Mouse (Mus musculus) erythroblast, embryonic 14.5 days (primary cell): ENCODE results near the gene Trnau1ap. TPM values are rescaled to one million over a fixed set of nuclear protein-coding genes. Genes with fewer than 3 reads are reported as not detected.
A peak's percentile ranks its signal among the peaks of the same experiment; 100 is the strongest.

Experiments used
- H3K27me3 ChIP-seq: 2 replicates; pipeline ENCODE4 v1.6.1; 2012; ENCODE audit warnings: inconsistent platforms; ENCODE audit not compliant: control insufficient read depth
- H3K36me3 ChIP-seq: 2 replicates; pipeline ENCODE4 v1.6.1; 2012; ENCODE audit warnings: mild to moderate bottlenecking, inconsistent platforms; ENCODE audit not compliant: control insufficient read depth
- H3K4me1 ChIP-seq: 2 replicates; pipeline ENCODE4 v1.6.1; 2012; ENCODE audit warnings: inconsistent platforms; ENCODE audit not compliant: control insufficient read depth
- H3K4me3 ChIP-seq: replicated peaks from 2 replicates; pipeline ENCODE3; 2012; ENCODE audit warnings: moderate library complexity, mild to moderate bottlenecking, inconsistent platforms
- H3K9me3 ChIP-seq: 2 replicates; pipeline ENCODE4 v1.6.1; 2012; ENCODE audit warnings: low read length, inconsistent platforms, mixed read lengths; ENCODE audit not compliant: control insufficient read depth
- GATA1 ChIP-seq: IDR thresholded peaks from 2 replicates; pipeline ENCODE4 v1.6.1; 2012; ENCODE audit warnings: low read length, inconsistent platforms, mixed read lengths
- TAL1 ChIP-seq: IDR thresholded peaks from 3 replicates; pipeline ENCODE4 v1.6.1; 2012; ENCODE audit warnings: low read length, inconsistent platforms, mixed read lengths
- polyA plus RNA-seq: library from polyadenylated mRNA; stranded (reverse); fragments of >175 nt; gene quantifications from 2 replicates; pipeline ENCODE4 v1.2.3, GENCODE M21; 2012

Gene Trnau1ap
- polyA plus RNA-seq, 1 experiment, result 2.4 TPM

GRCm38 (mm10) chr4:132355403-132355802, 26.1 kb upstream of the Trnau1ap start:
- Histone ChIP-seq H3K36me3 (peaks cover 70% of the 10 kb centered on the region), H3K4me3 (no peak overlapping the region), H3K27me3 (no peaks in the 10 kb centered on the region), H3K4me1 (peaks cover 64% of the 10 kb centered on the region), H3K9me3 (no peaks in the 10 kb centered on the region)
- TF ChIP-seq TAL1 (no peak), GATA1 (no peak)

DNA sequence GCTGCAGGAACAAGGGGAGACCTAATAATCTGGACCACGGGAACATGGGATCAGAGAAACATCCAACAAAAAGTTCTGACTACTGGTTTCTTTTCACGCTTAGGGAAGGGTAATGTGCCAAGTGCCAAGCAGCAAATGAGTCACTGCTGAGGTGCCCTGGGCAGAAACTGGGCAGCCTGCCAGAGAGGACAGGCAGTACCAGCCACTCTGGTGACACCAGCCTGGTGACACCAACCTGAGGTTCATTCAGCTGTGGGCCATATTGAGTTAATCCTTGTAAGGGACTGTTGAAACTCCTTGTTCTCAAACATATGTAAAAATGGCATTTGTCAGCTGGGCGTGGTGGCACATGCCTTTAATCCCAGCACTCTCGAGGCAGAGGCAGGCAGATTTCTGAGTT, 25.2 kb upstream of the Trnau1ap start:
- Histone ChIP-seq H3K9me3 (no peaks in the 10 kb centered on the region), H3K4me1 (peaks cover 66% of the 10 kb centered on the region), H3K36me3 (peaks cover 71% of the 10 kb centered on the region), H3K4me3 (no peak overlapping the region), H3K27me3 (no peaks in the 10 kb centered on the region)
- TF ChIP-seq GATA1 (no peak), TAL1 (no peak)

GRCm38 (mm10) chr4:132353481-132353885, 24.1 kb upstream of the Trnau1ap start, which contains the start of gene Rcc1:
Gene Rcc1 (minus strand): TSS chr4:132353605.
- peaks cover 68% of the 10 kb centered on the region for H3K4me1 ChIP-seq

DNA sequence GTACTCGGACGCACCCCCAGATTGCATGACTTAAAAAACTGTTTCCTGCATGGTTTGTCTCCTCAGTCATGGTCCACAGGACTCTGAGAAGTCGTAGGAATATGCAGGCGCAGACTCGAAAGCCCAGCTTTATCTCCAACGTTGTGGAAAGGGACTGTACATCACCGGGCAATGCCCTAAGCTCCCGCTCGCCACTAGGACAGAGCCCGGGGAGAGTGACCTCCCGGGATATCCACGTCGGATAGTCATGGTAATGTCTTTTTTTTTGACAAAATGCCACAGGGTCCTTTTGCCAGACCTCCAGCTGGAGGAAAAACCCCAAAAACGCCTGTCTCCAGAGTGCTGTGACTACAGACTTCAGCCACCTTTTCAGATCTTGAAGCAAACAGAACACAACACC, 23.4 kb upstream of the Trnau1ap start:
- TF ChIP-seq GATA1 (no peak), TAL1 (no peak)
- peaks cover 67% of the 10 kb centered on the region for H3K4me1 ChIP-seq

More at GRCm38 (mm10) chr4:132353481-132353885, 24.1 kb upstream of the Trnau1ap start, which contains the start of gene Rcc1:
- Histone ChIP-seq H3K36me3 (peaks cover 64% of the 10 kb centered on the region), H3K4me3 (peak within 1 kb of the TSS; percentile 70), H3K9me3 (no peaks in the 10 kb centered on the region), H3K27me3 (no peaks in the 10 kb centered on the region)
- TF ChIP-seq GATA1 (no peak), TAL1 (no peak)

DNA sequence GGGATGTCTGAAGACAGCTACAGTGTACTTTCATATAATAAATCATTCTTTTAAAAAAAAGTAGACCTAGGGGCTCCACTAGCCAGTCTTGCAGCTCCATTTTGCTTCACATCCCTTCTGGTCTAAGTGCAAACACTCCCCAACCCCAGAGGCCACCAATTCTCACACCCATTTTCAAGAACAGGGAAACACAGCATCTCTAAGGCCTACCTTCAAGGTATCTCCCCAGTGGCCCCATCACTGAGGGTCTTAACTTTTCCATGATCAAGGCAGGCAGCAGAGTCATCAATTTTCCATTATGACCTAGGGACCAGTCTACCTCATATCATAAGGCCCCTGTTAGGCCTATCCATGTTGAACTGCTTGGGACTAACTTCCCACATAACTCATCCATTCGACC, 22.1 kb upstream of the Trnau1ap start:
- Histone ChIP-seq H3K4me3 (peak overlapping the region; percentile 70), H3K36me3 (peaks cover 47% of the 10 kb centered on the region), H3K27me3 (no peaks in the 10 kb centered on the region), H3K4me1 (peaks cover 60% of the 10 kb centered on the region), H3K9me3 (no peaks in the 10 kb centered on the region)
- TF ChIP-seq GATA1, result no peak
- no peak for TF ChIP-seq TAL1

More for the DNA sequence above, 23.4 kb upstream of the Trnau1ap start:
- Histone ChIP-seq H3K4me3 (peak overlapping the region; percentile 70), H3K9me3 (no peaks in the 10 kb centered on the region), H3K36me3 (peaks cover 58% of the 10 kb centered on the region), H3K27me3 (no peaks in the 10 kb centered on the region)

DNA sequence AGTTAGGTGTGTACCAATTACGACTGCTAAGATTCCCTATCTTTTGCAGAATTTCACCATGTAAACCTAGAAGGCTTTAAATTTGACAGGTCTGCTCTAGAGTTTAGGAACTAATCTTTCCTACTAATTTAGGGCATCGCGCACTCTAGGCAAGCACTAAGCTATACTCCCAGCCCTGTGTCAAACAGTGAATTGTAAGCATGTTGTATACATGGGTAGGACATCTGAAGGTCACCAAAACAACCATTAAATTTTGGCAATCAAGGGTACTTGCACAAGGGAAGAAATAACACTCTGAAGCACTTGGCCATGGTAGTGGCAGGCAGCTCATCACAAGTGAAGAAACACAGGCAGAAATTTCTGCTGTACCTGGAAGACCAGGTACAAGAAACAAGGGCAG, 21.5 kb upstream of the Trnau1ap start:
- no peaks in the 10 kb centered on the region for H3K27me3 ChIP-seq
- H3K4me1 ChIP-seq, result peaks cover 59% of the 10 kb centered on the region
- no peak for TF ChIP-seq TAL1
- no peaks in the 10 kb centered on the region for H3K9me3 ChIP-seq
- H3K4me3 ChIP-seq, result no peak overlapping the region
- H3K36me3 ChIP-seq, result peaks cover 41% of the 10 kb centered on the region

DNA sequence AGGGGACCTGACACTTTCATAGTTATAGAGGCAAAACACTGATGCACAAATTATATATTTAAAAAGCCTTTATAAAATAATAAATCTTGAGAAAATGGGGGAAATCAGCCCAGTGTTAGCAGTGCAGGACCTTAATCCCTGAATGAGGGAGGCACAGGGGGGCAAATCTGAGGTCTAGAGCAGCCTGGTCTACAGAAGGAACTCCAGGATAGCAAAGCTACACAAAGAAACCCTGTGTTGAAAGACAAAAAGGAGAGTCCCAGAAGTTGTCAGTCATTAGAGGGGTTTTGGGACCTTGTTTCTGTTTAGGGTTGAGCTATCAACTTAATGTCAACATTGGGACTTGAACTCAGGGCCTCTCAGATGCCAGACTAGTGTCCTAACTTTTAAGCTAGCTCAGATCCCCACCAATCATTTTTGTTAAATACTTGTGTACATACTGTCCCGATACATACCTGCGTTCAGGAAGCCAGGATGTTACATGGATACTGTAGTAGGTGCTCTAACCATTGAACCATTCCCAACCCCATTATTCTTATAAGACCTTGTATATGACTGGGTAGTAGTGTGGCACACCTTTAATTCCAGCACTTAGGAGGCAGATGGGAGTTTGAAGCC, 20.9 kb upstream of the Trnau1ap start:
- H3K9me3 ChIP-seq, result no peaks in the 10 kb centered on the region
- TF ChIP-seq GATA1 (no peak), TAL1 (no peak)
- H3K4me1 ChIP-seq, result peaks cover 55% of the 10 kb centered on the region
- H3K27me3 ChIP-seq, result no peaks in the 10 kb centered on the region
- H3K36me3 ChIP-seq, result peaks cover 41% of the 10 kb centered on the region
- no peak overlapping the region for H3K4me3 ChIP-seq

DNA sequence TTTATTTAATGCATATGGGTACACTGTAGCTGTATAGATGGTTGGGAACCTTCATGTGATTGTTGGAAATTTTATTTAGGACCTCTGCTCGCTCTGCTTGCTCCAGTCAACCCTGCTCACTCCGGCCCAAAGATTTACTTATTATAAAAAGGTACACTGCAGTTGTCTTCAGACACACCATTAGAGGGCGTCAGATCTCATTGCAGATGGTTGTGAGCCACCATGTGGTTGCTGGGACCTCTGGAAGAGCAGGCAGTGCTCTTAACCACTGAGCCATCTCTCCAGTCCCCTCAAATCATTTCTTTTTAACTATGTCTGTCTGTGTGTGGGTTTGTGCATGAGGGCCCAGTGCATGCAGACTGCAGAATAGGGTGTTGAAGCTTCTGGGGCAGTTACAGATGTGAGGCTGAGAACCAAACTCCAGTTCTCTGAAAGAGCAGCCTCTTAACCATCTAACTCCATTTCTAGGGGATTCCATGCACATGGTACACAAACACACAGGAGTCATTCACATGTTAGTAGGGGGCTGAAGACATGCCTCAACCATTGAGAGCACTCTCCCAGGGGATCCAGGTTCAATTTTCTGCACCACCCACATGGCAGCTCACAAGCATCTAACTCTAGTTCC, 20.3 kb upstream of the Trnau1ap start:
- Histone ChIP-seq H3K4me1 (peaks cover 56% of the 10 kb centered on the region), H3K4me3 (no peak overlapping the region), H3K9me3 (no peaks in the 10 kb centered on the region), H3K27me3 (no peaks in the 10 kb centered on the region), H3K36me3 (peaks cover 40% of the 10 kb centered on the region)
- no peak for TF ChIP-seq TAL1
- TF ChIP-seq GATA1, result no peak

- no peaks in the 10 kb centered on the region for H3K27me3 ChIP-seq
- TF ChIP-seq TAL1, result no peak
- no peak for TF ChIP-seq GATA1
- peaks cover 54% of the 10 kb centered on the region for H3K36me3 ChIP-seq
- H3K4me1 ChIP-seq, result peaks cover 63% of the 10 kb centered on the region
- no peak overlapping the region for H3K4me3 ChIP-seq
- no peaks in the 10 kb centered on the region for H3K9me3 ChIP-seq
Observed at GRCm38 (mm10) chr4:132346661-132347060, 17.3 kb upstream of the Trnau1ap start.
